Mouse (Mus musculus) small intestine, adult 2 months (tissue): Measurements from ENCODE around the gene Traf2. TPM values are rescaled to one million over a fixed set of nuclear protein-coding genes. Genes with fewer than 3 reads are reported as not detected.

Experiments
- H3K27ac ChIP-seq: fragments of 200-500 bp; 2 replicates; pipeline ENCODE4 v1.5.1; 2012; ENCODE audit warnings: low read depth, low read length, control low read depth, inconsistent platforms; ENCODE audit not compliant: insufficient read depth
- H3K27me3 ChIP-seq: fragments of 200-500 bp; 2 replicates; pipeline ENCODE4 v1.6.1; 2012; ENCODE audit warnings: mild to moderate bottlenecking, moderate library complexity, low read length, inconsistent platforms; ENCODE audit not compliant: control insufficient read depth, insufficient read depth
- H3K36me3 ChIP-seq: fragments of 200-500 bp; 2 replicates; pipeline ENCODE4 v1.6.1; 2012; ENCODE audit warnings: mild to moderate bottlenecking, low read length, control low read depth, inconsistent platforms; ENCODE audit not compliant: control insufficient read depth, insufficient read depth
- H3K4me1 ChIP-seq: fragments of 200-500 bp; 2 replicates; pipeline ENCODE4 v1.6.1; 2012; ENCODE audit warnings: low read length, inconsistent platforms, mixed read lengths; ENCODE audit not compliant: control insufficient read depth, insufficient read depth, insufficient read length
- H3K4me3 ChIP-seq: fragments of 200-500 bp; 2 replicates; pipeline ENCODE4 v1.5.1; 2012; ENCODE audit warnings: low read depth, mild to moderate bottlenecking, control low read depth, inconsistent platforms, low read length, moderate library complexity
- CTCF ChIP-seq: fragments of 200-500 bp; IDR thresholded peaks from 2 replicates; pipeline ENCODE4 v1.5.1; 2012; ENCODE audit warnings: low read depth, mild to moderate bottlenecking, control low read depth, inconsistent platforms, low read length, moderate library complexity, mixed read lengths; ENCODE audit not compliant: insufficient replicate concordance, insufficient read length; ENCODE audit errors: extremely low read depth
- POLR2A ChIP-seq: fragments of 200-500 bp; IDR thresholded peaks from 2 replicates; pipeline ENCODE4 v1.6.1; 2012; ENCODE audit warnings: low read depth, mild to moderate bottlenecking, control low read depth, inconsistent platforms, low read length, moderate library complexity
- WGBS: fragments of 180-500 bp; shearing (Covaris S2); methylation state at CpG from one replicate; pipeline ENCODE4 v1.1.7; 2018; 5-methylcytosine and 5-hydroxymethylcytosine counted together
- polyA plus RNA-seq: library from polyadenylated mRNA; depleted of rRNA; stranded (reverse); fragments of >200 nt; gene quantifications from 2 replicates; pipeline ENCODE4 v1.2.3, GENCODE M21; 2012

The Traf2 gene
- polyA plus RNA-seq, 1 experiment, result 13.7 TPM

- H3K36me3 ChIP-seq, result peaks cover 25% of the 10 kb centered on the region
- H3K27ac ChIP-seq, result no peak overlapping the region
- TF ChIP-seq CTCF, result no peak
- no peak for TF ChIP-seq POLR2A
- peaks cover 17% of the 10 kb centered on the region for H3K27me3 ChIP-seq
- H3K4me3 ChIP-seq, result no peak overlapping the region
- WGBS, result 68% methylated on average over 4 of the region's 4 CpGs
- H3K4me1 ChIP-seq, result peaks cover 21% of the 10 kb centered on the region
These were observed 36.8 kb upstream of the Traf2 start for GRCm38 (mm10) chr2:25583571-25583970.

- H3K4me3 ChIP-seq, result no peak overlapping the region
- H3K36me3 ChIP-seq, result peaks cover 25% of the 10 kb centered on the region
- 63% methylated on average over 6 of the region's 6 CpGs for WGBS
- TF ChIP-seq POLR2A (no peak), CTCF (no peak)
- peaks cover 22% of the 10 kb centered on the region for H3K27me3 ChIP-seq
- H3K4me1 ChIP-seq, result peaks cover 21% of the 10 kb centered on the region
- no peak overlapping the region for H3K27ac ChIP-seq
These were observed 36.4 kb upstream of the Traf2 start for GRCm38 (mm10) chr2:25583120-25583481.

DNA sequence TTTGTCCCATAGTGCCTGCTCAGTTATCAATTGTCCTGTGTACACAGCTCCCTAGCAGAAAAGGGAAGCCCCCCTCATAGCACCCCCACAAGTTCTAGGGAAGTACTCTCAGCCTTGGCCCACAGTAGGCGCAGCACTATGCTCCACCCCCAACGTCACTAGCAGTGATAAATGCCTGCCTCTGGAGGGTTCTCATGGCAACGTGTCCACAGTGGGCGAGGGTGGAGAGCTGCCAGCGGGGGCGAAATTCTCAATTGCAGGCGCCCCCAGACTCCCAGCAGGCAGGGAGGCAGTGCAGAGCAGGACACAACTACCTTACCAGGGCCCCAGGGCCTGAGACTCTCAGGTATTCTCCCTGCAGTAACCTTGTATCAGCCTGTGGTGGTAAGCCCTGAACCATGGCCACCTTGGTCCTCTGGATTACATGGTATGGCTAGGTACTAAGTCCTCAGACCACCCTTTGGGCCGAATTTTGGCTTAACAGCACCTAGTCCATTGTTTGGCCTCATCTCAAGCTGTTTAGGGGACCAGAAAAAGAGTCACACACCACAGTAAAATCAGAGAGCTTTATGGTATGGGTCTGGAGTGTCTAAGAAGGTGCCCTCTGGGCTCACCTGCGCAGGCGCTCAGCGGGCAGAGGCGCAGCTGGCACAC is 35.9 kb upstream of the Traf2 start:
- peaks cover 27% of the 10 kb centered on the region for H3K27me3 ChIP-seq
- TF ChIP-seq POLR2A, result no peak
- TF ChIP-seq CTCF, result no peak
- no peak overlapping the region for H3K4me3 ChIP-seq
- H3K4me1 ChIP-seq, result peaks cover 22% of the 10 kb centered on the region
- 55% methylated on average over 12 of the region's 12 CpGs for WGBS
- H3K27ac ChIP-seq, result no peak overlapping the region
- peaks cover 23% of the 10 kb centered on the region for H3K36me3 ChIP-seq

DNA sequence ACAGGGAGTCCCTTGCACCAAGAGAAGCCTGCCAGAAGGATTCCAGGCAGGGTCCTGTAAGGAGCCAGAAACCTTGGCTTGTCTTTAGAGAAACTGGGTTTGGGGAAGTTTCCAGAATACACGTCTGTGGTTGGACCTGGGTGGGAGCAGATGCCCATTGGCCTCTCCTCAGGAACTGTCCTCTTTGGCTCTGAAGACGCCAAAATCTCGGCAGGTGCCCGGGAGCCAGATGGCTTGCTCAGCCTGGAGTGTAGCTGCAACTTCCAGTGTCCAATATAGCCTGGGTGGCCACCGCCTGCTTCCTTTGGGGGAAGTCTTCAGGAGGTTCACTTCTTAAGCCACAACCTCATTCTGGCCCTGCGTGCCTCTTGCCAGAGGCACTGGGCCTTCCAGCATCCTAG is 35.2 kb upstream of the Traf2 start:
- H3K27me3 ChIP-seq, result peaks cover 34% of the 10 kb centered on the region
- no peak overlapping the region for H3K4me3 ChIP-seq
- 20% methylated on average over 6 of the region's 6 CpGs for WGBS
- H3K36me3 ChIP-seq, result peaks cover 17% of the 10 kb centered on the region
- H3K27ac ChIP-seq, result no peak overlapping the region
- TF ChIP-seq POLR2A (no peak), CTCF (no peak)
- H3K4me1 ChIP-seq, result peaks cover 26% of the 10 kb centered on the region

DNA sequence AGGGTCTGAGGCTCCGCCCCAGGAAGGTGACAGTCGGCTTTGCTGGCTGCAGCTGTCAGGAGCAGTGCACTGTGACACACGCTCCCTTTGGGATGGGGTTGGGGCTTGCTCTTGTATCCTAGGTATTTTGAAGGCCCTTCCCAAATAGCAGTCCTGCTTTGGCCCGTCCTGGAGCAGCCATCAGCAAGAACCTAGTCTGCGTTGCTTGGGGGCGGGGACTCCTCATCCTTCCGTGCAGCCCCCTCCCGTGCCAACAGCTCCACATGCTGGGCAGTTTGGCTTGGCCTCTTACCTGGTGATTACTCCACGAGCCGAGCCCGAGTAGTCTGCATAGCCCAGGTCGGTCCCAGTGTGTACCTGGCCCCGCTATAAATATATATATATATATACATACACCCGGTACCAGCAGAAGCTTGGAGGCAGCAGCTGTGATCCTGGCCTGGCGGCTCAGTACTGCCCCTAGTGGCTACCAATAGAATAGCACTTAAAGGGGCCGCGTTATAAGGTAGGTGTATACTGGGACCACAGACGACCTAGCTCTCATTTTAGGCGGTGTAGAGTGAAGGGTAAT is 34.6 kb upstream of the Traf2 start, which contains the start of gene Ajm1:
TSS of gene Ajm1 (minus strand) at position 464 of the 571 bp plus-strand sequence.
- peak within 1 kb of the TSS; percentile 40 for H3K4me3 ChIP-seq
- TF ChIP-seq CTCF (peak; percentile 85; the same call in 1 of the 2 replicates), POLR2A (no peak)
- peaks cover 13% of the 10 kb centered on the region for H3K36me3 ChIP-seq
- peaks cover 36% of the 10 kb centered on the region for H3K27me3 ChIP-seq
- WGBS, result 6% methylated on average over 19 of the region's 19 CpGs
- peaks cover 26% of the 10 kb centered on the region for H3K4me1 ChIP-seq
- H3K27ac ChIP-seq, result no peak within 1 kb of the TSS

DNA sequence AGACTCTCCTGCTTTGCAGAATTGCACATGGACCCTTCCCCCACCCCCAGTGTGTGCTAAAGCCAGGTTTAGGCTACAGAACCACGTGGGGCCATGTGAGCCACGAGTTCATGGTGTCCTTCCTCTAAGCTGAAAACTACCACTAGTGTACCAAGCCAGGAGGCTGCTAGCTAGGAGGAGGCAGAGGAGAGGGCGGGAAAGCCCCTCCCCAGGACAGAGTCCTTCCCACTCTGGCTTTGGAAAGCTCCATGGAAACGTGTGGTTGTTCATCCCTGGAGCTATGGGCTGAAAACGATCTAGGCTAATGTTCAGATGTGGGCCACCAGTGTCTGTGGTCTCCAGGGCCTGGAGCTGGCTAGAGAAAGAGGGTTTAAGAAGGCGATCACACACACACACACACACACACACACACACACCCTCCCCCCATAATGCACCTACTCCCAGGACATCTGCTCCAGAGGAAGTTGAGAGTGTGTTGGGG is 33.9 kb upstream of the Traf2 start:
- Histone ChIP-seq H3K27me3 (peaks cover 36% of the 10 kb centered on the region), H3K4me1 (peaks cover 27% of the 10 kb centered on the region), H3K4me3 (no peak overlapping the region), H3K27ac (no peak overlapping the region), H3K36me3 (peaks cover 13% of the 10 kb centered on the region)
- WGBS, result 19% methylated on average over 6 of the region's 6 CpGs
- TF ChIP-seq CTCF, result no peak
- TF ChIP-seq POLR2A, result no peak

DNA sequence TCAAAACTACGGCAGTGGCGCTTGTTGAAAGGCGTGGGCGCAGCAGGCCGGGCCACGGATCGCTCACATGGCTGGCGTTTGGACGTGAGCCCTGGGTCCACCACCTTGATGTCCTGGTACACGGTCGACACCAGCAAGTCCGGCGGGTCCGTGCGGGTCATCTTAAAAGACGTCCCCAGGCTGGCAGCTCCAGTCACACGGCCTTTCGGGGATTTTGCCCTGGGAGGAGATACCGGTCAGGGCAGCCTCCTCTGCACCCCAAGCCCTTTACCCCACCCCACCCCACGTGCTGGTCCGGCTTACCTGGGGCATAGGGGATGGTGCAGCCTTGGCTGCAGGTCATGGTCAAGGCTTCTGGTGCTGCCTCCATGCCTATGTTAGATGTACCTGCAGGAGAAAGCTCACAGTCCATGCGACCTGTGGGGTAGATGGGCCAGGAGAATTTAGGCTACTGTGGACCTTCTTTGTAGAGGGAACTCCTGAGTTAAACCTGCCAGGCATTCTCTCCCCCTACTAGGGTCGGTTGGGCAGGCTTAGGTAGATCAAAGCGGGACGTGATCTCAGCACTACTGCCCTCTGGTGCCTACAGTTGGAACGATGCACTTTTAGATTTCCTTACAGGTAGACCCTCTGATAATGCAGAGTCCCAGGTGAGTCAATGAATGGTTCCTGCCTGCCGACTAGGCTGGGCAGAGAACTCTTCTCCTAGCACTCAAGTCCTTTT is 33.2 kb upstream of the Traf2 start:
- 2% methylated on average over 27 of the region's 27 CpGs for WGBS
- Histone ChIP-seq H3K4me1 (peaks cover 30% of the 10 kb centered on the region), H3K27me3 (peaks cover 36% of the 10 kb centered on the region)

More for the DNA sequence above, 33.2 kb upstream of the Traf2 start:
- no peak for TF ChIP-seq POLR2A
- TF ChIP-seq CTCF, result peak; percentile 75; the same call in 1 of the 2 replicates
- no peak overlapping the region for H3K27ac ChIP-seq
- peaks cover 7% of the 10 kb centered on the region for H3K36me3 ChIP-seq
- H3K4me3 ChIP-seq, result peak overlapping the region; percentile 25
